Mouse (Mus musculus): ENCODE measurements around the gene Sub1.

Sub1 gene

DNA sequence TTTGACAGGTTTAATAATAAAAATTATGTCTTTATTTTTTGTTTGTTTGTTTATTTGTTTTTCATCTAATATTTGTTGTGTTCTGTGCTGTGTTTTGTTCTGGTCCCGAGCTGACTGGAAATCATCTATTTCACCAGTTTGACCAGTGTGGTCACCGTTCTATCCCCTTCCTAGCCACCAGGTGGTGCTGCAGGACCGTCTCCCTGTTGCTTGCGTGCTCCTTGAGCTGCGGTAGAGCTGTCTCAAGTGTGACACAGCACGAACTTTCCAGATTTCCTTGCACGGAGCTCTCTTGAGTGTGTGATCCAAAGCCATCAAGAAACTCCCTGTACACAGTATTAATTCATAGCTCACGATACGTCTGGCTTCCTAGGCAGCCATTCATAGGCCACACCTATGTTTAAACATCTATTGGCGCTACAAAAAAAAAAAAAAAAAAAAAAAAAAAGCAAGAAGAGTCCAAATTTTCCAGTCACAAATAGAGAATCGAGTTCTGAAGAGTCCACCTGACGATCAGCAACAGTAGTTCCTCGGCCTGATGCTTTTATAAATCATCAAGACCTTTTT lies 24.8 kb downstream of the Sub1 start:
- in situ Hi-C loops (cut with MboI; ENCODE audit: unreplicated experiment in 2 of 2), result loop anchor here (5.0 to 10.0 kb wide), 5 partner anchors 110 to 823 kb away; no protein-coding TSS in a partner anchor

DNA sequence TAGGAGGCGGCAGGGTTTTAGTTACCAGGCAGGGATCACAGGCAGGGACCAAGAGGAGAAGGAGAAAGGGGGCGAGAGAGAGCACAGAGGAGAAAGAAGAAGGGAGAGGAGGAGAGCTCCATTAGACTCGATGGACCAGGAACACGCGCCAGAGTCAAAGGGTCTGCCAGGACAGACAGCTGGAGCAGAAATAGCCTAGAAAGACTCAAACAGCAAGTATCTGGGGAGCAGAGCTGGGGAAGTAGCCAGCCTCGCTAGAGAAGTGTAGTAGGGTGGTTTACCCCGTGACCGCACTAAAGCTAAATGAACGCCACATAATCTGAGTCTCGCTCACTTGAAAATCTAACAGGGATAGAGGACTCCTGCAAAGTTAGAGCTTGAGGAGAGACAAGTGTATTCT lies 26.2 kb downstream of the Sub1 start:
- in situ Hi-C loops (cut with MboI; ENCODE audit: unreplicated experiment in 2 of 2), result loop anchor here (5.0 to 10.0 kb wide), 5 partner anchors 112 to 824 kb away; no protein-coding TSS in a partner anchor

DNA sequence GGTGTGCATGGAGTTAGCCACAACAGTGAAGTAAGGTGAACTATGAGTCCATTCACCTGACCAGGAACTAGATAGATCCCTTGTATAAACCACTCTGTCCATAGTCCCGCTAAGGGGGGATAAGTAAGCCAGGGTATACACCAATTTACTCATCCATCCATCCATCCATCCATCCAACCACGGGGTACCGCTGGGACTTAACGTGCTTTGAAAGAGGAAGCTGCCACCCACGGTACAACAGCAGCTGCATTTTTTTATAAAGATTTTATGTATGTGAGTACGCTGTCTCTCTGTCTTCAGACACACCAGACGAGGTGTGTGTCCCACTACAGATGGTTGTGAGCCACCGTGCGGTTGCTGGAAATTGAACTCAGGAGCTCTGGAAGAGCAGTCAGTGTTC lies 27.9 kb downstream of the Sub1 start:
- in situ Hi-C loops (cut with MboI; ENCODE audit: unreplicated experiment in 2 of 2), result loop anchor here (5.0 to 10.0 kb wide), 6 partner anchors 382 to 932 kb away; partner anchors contain the start of gene Rxfp3 (in 2 of the 2)

DNA sequence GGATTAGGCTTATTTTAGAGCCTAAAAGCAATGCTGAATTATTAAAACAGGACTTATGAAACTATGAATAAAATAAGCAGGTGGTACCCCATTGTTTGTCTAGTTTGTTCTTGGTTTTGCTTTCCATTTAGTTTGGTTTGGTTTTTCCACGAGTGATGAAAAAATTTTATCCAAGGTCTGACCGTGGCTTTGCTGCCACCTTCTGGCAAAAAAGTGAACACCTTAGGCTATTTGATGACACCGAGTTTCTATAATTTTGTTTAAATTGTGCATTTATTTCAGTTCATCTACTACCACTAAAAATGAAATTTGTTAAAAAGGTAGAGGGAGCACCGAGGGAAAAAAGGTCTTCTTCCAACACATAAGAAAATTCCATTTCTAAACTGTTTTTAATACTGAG lies 30.4 kb downstream of the Sub1 start:
- in situ Hi-C loops (cut with MboI; ENCODE audit: unreplicated experiment in 2 of 2), result loop anchor here (5.0 to 10.0 kb wide), 6 partner anchors 379 to 929 kb away; partner anchors contain the start of gene Rxfp3 (in 2 of the 2)

DNA sequence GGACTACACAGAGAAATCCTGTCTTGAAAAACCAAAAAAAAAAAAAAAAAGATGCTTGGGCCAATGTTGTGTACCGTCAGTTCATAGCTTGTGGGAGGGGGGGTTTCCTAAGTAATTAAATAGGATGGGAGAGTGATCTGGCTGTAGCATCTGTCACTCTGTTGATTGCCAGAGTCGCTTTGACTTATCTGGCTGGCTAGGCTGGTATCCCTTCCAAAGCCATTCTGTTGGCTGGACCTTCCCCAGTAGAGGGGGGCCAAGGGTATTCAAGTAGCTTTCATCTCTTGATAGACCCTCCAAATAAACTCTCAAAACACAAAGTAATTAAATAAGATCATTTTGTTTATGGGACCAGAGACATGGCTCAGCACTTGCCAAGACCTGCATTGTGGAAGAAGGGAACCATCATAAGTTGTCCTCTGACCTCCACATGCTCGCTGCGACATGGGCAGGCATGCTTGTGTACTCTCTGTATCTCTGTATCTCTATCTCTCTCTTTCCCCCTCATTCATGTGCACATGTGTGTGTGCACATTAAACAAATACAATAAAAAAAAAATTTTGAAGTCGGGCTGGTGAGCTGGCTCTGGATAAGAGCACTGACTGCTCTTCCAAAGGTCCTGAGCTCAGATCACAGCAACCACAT lies 31.5 kb downstream of the Sub1 start:
- in situ Hi-C loops (cut with MboI; ENCODE audit: unreplicated experiment in 2 of 2), result loop anchor here (5.0 to 10.0 kb wide), 6 partner anchors 378 to 928 kb away; partner anchors contain the start of gene Rxfp3 (in 2 of the 2)

DNA sequence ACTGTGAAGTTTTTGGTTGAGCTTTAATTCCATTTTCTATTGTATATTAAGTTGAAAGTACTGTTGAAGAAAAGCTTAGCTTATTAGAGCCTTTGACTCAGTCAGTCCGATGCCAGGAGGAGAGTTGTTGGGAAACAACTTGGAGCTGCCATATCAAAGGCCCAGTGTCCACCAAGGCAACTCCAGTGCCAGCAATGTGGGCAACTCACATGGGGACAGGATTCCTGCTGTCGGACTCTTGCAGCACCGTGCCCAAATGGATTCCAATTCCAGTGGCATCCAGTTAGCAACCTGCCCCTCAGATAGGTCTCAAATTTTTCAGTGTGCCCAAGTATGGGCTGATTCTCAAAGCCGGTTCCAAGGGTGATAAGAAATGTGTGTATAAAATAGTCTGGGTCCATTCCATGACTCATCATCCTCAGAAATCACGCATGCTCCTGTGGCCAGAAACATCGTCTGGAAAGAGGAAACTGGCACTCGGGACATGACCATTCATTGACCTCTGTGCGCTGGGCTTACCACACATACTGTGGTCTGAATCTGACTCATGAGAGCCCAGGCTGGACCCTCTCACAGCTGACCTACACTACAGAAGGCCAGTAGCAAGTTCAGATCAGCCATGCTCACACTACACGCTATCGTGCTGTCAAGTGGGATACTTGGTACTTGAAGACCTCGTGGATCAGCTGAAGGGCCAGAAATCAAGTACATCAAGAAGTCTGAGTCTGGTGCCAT lies 32.8 kb downstream of the Sub1 start:
- in situ Hi-C loops (cut with MboI; ENCODE audit: unreplicated experiment in 2 of 2), result loop anchor here (10.0 kb wide), 1 partner anchor 469 kb away; no protein-coding TSS in a partner anchor

DNA sequence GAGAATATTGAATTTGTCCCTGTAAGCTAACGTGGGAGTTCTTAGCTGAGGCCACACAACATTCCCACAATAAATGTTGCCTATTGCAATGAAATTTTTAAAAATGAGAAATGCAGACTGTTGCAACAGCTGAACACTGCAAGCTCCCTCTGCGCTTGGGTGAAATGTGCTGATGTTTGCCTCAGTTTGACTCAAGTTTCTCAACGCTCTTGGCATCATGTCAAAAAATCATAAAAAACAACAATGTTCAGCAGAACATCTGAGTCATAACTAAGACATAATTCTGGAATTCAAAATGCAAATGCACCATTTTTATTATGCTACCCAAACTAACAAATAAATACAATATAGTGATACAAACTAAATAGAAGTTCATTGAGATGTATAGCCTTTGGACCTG lies 37.1 kb downstream of the Sub1 start:
- in situ Hi-C loops (cut with MboI; ENCODE audit: unreplicated experiment in 2 of 2), result loop anchor here (10.0 kb wide), 1 partner anchor 465 kb away; no protein-coding TSS in a partner anchor

DNA sequence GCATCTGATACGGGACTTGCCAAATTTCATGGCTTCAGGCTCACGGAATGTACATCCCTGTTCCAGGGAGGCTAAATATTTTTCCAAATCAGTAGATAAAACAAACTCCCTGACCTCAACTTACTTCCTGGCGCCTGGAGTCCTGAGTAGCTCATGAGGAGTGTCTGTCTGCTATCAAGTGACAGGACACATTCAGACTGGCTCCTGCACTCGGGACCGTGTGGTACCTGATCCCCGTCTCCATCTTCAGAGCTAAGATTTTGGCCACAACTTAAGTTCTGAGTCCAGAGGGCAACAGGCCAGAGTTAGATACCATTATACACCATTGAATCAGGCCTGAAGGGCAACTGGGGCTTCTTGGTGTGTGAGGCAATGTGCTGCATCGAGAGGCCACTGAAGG lies 40.7 kb downstream of the Sub1 start:
- in situ Hi-C loops (cut with MboI; ENCODE audit: unreplicated experiment in 2 of 2), result no loop called here

DNA sequence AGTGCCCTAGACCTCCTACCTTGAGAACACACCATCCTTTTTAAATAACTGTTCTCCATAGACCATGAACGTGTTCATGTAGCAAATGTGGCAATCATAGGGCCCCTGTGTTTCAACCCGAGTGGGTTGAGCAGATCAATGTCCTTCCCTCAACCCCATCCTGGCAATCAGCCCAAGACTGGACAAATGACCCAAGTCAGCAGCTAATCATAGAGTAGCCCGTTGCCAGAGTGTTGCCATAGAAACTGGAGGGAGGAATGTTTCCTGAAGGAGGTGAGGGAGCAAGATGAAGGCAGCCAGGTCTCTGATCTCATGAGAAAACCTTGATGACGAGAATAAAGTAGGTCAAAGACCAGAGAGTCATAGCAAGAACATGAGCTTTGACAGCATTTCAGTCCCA lies 42.6 kb downstream of the Sub1 start:
- in situ Hi-C loops (cut with MboI; ENCODE audit: unreplicated experiment in 2 of 2), result no loop called here

DNA sequence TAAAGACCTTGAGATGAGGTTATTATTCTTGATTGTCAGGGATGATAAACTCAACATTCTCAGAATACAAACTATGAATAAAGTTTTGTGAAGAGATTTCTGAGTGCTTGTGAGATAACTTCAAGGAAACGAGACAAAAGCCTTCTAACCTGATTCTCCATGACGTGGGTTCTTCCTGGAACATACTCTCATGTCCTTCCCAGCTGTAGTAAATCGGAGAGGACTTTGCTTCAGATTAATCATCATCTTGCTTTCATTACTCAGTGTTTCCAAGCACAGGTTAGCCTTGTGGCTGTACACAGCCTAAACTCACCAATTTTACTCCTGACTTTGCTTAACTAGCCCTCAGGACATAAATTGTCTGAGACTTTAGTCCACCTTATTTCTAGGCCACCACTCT lies 44.6 kb downstream of the Sub1 start:
- in situ Hi-C loops (cut with MboI; ENCODE audit: unreplicated experiment in 2 of 2), result no loop called here

DNA sequence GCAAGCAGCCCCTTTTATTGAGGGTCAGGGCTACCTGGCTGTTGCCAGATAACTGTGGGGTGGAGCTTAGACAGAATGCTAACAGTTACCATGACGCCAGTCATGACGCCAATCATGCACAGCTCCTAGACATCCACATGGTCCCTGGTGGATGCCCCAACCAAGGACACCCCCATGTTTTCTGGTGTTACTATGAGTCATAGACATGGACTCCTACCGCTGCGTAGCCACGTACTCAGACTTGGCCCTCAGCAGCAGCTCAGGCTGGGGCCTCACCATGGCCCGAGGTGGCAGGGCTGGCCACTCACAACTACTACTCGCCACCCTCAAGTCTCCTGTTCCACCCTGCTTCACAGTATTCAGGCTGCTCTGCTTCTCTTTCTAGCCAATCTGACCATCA lies 45.6 kb downstream of the Sub1 start:
- in situ Hi-C loops (cut with MboI; ENCODE audit: unreplicated experiment in 2 of 2), result no loop called here

DNA sequence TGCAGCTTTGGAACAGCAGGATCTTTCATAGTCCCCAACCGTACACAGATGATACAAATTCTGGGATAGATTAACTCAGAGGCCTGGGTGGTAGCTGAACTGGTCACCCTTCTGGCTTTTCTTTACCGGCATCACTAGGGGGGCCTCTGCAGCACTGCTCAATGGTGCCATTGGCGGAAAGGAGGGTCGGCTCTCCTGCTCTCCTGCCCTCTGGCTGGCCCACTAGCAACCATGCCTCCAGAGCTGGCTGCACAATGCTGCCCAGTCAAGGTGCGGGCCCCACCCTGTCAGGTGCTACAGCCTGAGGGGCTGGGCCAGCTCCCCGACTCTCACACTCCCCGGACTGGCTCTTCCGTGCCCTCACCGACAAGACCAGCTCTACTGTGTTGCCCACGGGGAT lies 46.6 kb downstream of the Sub1 start:
- in situ Hi-C loops (cut with MboI; ENCODE audit: unreplicated experiment in 2 of 2), result no loop called here

DNA sequence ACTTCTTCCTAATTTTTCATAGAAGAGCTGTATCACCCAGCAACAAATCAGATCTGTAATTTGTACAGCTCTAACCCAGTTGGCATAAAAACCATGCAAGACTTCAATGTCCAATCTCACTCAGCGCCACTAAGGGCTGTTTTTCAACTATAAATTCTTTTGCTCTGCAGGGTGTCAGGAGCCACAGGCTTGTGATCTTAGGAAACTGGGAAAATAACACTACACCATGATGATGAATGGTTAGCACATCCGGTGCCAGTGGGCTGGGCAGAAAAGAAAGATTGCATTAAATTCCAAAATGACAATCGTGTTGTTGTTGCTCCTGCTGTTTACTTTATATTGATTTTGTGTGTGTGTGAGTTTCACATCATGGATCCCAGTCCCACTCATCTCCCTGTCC lies 47.3 kb downstream of the Sub1 start:
- in situ Hi-C loops (cut with MboI; ENCODE audit: unreplicated experiment in 2 of 2), result no loop called here

DNA sequence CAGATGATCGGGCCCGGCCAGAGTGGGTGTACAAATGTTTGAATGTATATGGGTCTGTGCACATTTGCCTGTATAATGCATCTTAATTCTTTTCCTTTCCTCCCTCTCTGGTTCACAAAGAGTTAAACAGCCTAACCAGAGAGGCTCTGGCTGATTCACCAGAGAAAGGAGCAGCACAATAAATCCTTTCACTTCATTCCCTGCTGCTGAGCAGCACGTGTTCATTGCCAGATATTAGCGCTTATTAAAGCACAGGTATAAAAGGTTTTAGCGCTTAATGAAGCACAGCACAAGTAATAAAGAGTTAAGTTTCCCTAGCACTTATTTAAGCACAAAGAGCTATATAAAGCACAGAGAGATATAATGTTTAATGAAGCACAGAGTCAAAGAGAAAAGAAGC lies 55.9 kb downstream of the Sub1 start:
- in situ Hi-C loops (cut with MboI; ENCODE audit: unreplicated experiment in 2 of 2), result no loop called here

All from v-Abl transformed pro-B cells (cell line).